Mouse (Mus musculus) stomach, embryonic 14.5 days (tissue): ENCODE measurements around the gene Pde8b. TPM values are rescaled to one million over a fixed set of nuclear protein-coding genes. Genes with fewer than 3 reads are reported as not detected.
A peak's percentile ranks its signal among the peaks of the same experiment; 100 is the strongest.

Source experiments
- ATAC-seq: fragments of 200-750 bp; cut with Nextera tagmentation; 2 replicates; pipeline ENCODE4 v1.8.0; 2017; ENCODE audit warnings: low read depth, moderate TSS enrichment; ENCODE audit not compliant: insufficient number of reproducible peaks, insufficient read depth, low FRiP score
- H3K27ac ChIP-seq: fragments of 300-500 bp; sonication (generic); 2 replicates; pipeline ENCODE4 v1.5.1; 2014; ENCODE audit warnings: mild to moderate bottlenecking, low read length, moderate library complexity, mixed read lengths
- H3K27me3 ChIP-seq: fragments of 300-500 bp; sonication (generic); 2 replicates; pipeline ENCODE4 v1.6.1; 2014; ENCODE audit warnings: low read length, control low read depth, mixed read lengths; ENCODE audit not compliant: control insufficient read depth, insufficient read depth
- H3K36me3 ChIP-seq: fragments of 300-500 bp; sonication (generic); 2 replicates; pipeline ENCODE4 v1.6.1; 2014; ENCODE audit warnings: mild to moderate bottlenecking, control low read depth, low read length, moderate library complexity, mixed read lengths; ENCODE audit not compliant: control insufficient read depth, insufficient read depth
- H3K4me1 ChIP-seq: fragments of 300-500 bp; sonication (generic); 2 replicates; pipeline ENCODE4 v1.6.1; 2014; ENCODE audit warnings: low read length, control low read depth, mixed read lengths; ENCODE audit not compliant: control insufficient read depth, insufficient read depth
- H3K4me2 ChIP-seq: fragments of 300-500 bp; sonication (generic); replicated peaks from 2 replicates; pipeline ENCODE4 v1.6.1; 2014; ENCODE audit warnings: low read depth, low read length, control low read depth
- H3K4me3 ChIP-seq: fragments of 300-500 bp; sonication (generic); 2 replicates; pipeline ENCODE4 v1.5.1; 2014; ENCODE audit warnings: low read depth, low read length, control low read depth
- H3K9ac ChIP-seq: fragments of 300-500 bp; sonication (generic); replicated peaks from 2 replicates; pipeline ENCODE4 v1.6.1; 2014; ENCODE audit warnings: low read depth, mild to moderate bottlenecking, control low read depth, low read length, moderate library complexity, mixed read lengths
- H3K9me3 ChIP-seq: fragments of 300-500 bp; sonication (generic); 2 replicates; pipeline ENCODE4 v1.6.1; 2016; ENCODE audit warnings: low read depth, low read length, control low read depth; ENCODE audit not compliant: control insufficient read depth
- WGBS: fragments of 180-500 bp; shearing (Covaris S2); extraction: QIAGEN DNeasy Blood & Tissue Kit; methylation state at CpG from one replicate; pipeline ENCODE4 v1.1.7; 2014; 5-methylcytosine and 5-hydroxymethylcytosine counted together
- polyA plus RNA-seq: library from polyadenylated mRNA; unstranded; fragments of >200 nt; fragmentation: Nextera tagmentation; extraction: Ambion mirVana; gene quantifications from 2 replicates; pipeline ENCODE4 v1.2.1, GENCODE M21; 2014

The Pde8b gene
- polyA plus RNA-seq, 1 experiment from 2014 or later, result 5.5 TPM

DNA sequence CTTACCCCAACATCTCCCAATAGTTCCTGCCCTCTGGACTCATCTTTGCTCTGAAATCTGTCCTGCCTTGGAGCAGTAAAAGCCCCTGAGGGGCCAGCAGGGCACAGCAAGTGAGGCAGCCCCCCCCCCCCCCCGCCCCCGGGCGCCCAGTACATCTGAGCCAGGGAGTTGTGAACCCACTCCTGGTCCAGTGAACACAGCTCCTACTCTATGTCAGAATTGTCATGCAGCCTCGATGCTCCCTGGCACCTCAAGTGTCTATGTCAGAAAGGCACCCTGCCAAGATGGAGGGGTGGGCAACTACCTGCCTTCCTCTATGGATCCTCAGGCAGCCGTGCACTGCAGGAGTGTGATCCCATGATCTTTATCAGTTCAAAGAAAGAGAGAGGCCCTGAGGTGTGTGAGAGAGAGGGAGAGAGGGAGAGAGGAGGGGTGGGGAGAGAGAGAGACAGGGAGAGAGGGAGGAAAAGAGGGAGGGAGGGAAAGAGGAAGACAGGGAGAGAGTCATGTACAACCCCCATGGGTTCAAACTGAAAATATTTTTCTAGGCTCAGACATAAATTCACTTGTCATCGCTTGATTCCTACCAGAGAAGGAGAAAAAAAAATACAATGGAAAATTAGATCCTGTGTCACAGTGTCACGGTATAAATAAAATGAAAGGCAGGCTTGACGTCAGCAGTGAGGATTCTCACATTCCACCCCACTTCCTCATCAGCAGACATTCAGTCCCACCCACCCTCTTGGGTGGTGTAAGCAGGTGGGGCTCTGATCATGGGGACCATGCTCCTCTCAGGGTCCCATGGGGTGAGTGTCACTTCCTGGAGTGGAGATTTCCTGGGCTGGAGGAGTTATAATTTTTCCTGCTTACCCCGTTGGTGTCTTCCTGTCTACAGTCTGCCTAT, 11.0 kb upstream of the Pde8b start:
- H3K4me2 ChIP-seq, result no peak overlapping the region
- no peaks in the 10 kb centered on the region for H3K27me3 ChIP-seq
- H3K27ac ChIP-seq, result no peak overlapping the region
- no peaks in the 10 kb centered on the region for H3K9me3 ChIP-seq
- 0 out of 2 replicates have a peak, but pooled peaks cover 3% of the 10 kb centered on the region for H3K4me1 ChIP-seq
- no peaks in the 10 kb centered on the region for H3K36me3 ChIP-seq
- ATAC-seq, result no peak
- H3K9ac ChIP-seq, result no peak overlapping the region
- H3K4me3 ChIP-seq, result no peak overlapping the region
- WGBS, result 62% methylated on average over 8 of the region's 9 CpGs

DNA sequence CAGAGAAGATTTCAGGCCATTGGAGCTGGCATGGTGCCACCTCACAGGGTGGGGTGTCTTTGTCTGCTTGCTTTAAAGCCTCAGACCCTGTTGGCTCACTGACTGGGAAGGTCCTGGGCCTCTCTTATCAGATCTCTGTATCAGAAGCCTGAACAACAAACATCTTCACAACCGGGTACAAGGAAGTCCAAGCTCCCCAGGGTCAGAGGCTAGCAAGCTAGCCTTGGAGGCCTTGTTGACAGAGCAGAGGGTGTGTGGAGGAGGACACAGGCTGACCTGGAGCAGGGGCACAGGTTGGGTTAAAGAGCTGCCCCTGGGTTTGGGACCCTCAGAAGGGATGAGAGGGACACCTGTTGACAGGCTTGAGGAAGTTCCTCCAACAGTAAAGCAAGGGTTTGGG, 10.3 kb upstream of the Pde8b start:
- 8% methylated on average over 1 of the region's 1 CpGs for WGBS
- no peaks in the 10 kb centered on the region for H3K36me3 ChIP-seq
- H3K27ac ChIP-seq, result no peak overlapping the region
- ATAC-seq, result peak; percentile 33; the same call in 1 of the 2 replicates
- no peak overlapping the region for H3K9ac ChIP-seq
- H3K27me3 ChIP-seq, result no peaks in the 10 kb centered on the region
- no peak overlapping the region for H3K4me2 ChIP-seq
- H3K4me3 ChIP-seq, result no peak overlapping the region
- H3K9me3 ChIP-seq, result no peaks in the 10 kb centered on the region
- 0 out of 2 replicates have a peak, but pooled peaks cover 3% of the 10 kb centered on the region for H3K4me1 ChIP-seq

DNA sequence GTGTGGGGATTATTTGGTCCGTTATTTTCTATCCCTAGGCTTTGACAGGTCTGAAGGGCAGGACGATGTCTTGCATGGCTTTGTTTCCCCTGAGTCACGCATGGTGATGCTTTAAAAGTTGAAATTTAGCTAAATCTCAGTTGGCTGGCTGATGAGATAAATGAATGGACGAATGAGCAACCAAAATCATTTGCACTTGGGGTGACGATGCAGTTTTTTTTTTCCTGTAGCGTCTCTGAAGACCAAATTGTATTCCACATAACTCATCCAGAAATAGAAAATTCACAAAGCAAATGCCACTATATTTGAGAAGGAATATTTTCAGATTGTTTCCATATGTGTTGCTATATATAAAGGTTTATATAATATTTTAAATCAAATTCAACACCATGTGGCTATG, 6.9 kb upstream of the Pde8b start:
- Histone ChIP-seq H3K4me2 (no peak overlapping the region), H3K4me3 (no peak overlapping the region), H3K27me3 (no peaks in the 10 kb centered on the region), H3K9ac (no peak overlapping the region), H3K9me3 (no peaks in the 10 kb centered on the region), H3K27ac (no peak overlapping the region), H3K4me1 (0 out of 2 replicates have a peak, but pooled peaks cover 3% of the 10 kb centered on the region), H3K36me3 (no peaks in the 10 kb centered on the region)
- WGBS, result 86% methylated on average over 6 of the region's 6 CpGs
- ATAC-seq, result no peak

DNA sequence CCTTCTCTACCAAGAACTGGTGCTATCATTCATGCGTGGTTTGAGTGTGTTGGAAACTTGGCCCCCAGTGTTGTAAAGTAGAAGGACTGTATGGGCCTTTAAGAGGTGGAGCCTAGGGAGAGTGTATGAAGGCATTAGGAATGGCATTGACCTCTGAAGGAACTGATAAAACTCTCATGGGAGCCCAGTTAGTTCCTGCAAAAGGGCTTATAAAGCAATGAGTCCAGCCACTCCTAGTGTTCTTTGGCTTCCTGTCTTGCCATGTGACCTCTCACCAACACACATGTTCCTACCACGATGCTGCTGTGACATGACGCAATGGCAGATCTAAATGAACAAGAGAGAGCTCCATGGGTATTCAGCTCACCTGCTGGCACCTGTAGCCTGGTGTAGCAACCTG, 4.9 kb upstream of the Pde8b start:
- no peak overlapping the region for H3K27ac ChIP-seq
- no peak for ATAC-seq
- 86% methylated on average over 3 of the region's 3 CpGs for WGBS
- no peaks in the 10 kb centered on the region for H3K9me3 ChIP-seq
- 0 out of 2 replicates have a peak, but pooled peaks cover under 1% of the 10 kb centered on the region for H3K4me1 ChIP-seq
- H3K27me3 ChIP-seq, result peaks cover 6% of the 10 kb centered on the region; the same call in 1 of the 2 replicates
- H3K36me3 ChIP-seq, result no peaks in the 10 kb centered on the region
- H3K9ac ChIP-seq, result no peak overlapping the region
- H3K4me3 ChIP-seq, result no peak overlapping the region
- H3K4me2 ChIP-seq, result no peak overlapping the region

DNA sequence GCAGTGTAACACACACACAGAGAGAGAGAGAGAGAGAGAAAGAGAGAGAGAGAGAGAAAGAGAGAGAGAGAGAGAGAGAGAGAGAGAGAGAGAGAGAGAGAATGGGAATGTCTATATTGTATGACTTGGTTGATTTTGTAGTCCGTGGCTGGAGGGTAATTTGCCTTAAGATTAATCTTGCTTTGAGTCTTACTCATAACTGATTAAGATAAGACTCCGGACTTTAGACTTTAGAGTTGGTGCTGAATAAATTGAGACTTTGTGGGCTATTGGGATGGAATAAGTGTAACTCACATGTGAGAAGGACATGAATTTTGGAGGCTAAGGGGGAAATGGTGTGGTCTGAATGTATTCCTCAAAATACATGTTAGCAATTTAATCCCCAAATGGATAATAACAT, 7.1 kb downstream of the Pde8b start:
- no peaks in the 10 kb centered on the region for H3K36me3 ChIP-seq

DNA sequence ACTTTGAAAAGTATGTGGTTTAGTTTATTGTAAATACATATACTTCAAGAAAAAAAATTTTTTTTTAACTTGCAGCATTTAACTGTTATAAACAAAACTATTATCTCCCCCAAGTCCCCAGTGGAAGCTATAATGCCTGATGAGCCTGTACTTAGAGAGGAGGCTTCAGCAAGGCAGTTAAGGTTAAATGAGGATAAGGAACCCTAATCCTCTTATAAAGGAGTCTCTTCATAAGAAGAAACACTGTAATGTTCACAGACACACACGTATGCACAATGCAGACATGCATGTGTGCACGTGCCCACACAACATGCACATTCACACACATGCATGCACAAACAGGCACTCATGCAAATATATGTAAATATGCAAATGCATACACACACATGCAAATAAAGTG, 12.6 kb downstream of the Pde8b start:
- Histone ChIP-seq H3K9ac (no peak overlapping the region), H3K9me3 (no peaks in the 10 kb centered on the region), H3K4me3 (no peak overlapping the region), H3K4me2 (no peak overlapping the region), H3K27ac (no peak overlapping the region), H3K36me3 (no peaks in the 10 kb centered on the region), H3K27me3 (no peaks in the 10 kb centered on the region), H3K4me1 (no peaks in the 10 kb centered on the region)
- 94% methylated on average over 2 of the region's 2 CpGs for WGBS
- no peak for ATAC-seq

More for the DNA sequence above, 7.1 kb downstream of the Pde8b start:
- ATAC-seq, result no peak
- no peaks in the 10 kb centered on the region for H3K9me3 ChIP-seq
- H3K4me1 ChIP-seq, result no peaks in the 10 kb centered on the region
- H3K27me3 ChIP-seq, result no peaks in the 10 kb centered on the region
- no peak overlapping the region for H3K4me3 ChIP-seq
- no peak overlapping the region for H3K4me2 ChIP-seq
- H3K9ac ChIP-seq, result no peak overlapping the region
- H3K27ac ChIP-seq, result no peak overlapping the region
- 63% methylated on average over 2 of the region's 2 CpGs for WGBS

DNA sequence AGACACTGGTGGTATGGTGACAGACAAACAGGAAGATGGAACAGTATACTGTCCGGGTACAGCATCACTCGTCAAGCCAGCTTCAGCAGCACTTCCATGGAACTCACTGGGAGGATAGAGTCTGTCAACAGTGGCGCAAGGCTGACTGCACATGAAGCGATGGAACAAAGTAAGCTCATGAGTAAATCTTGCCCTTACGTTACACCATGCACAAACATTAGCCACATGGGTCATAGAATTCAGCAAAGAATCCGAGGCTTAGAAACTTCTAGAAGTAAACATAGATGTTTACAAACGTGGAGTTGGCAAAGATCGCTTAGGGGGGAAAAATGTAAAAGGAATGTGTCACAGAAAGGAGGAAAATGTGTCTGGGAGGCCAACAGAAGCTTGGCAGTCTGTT, 14.9 kb downstream of the Pde8b start:
- no peak overlapping the region for H3K27ac ChIP-seq
- H3K4me3 ChIP-seq, result no peak overlapping the region
- no peaks in the 10 kb centered on the region for H3K27me3 ChIP-seq
- no peaks in the 10 kb centered on the region for H3K9me3 ChIP-seq
- H3K9ac ChIP-seq, result no peak overlapping the region
- no peak for ATAC-seq
- H3K36me3 ChIP-seq, result no peaks in the 10 kb centered on the region
- no peak overlapping the region for H3K4me2 ChIP-seq
- WGBS, result 69% methylated on average over 8 of the region's 8 CpGs
- H3K4me1 ChIP-seq, result no peaks in the 10 kb centered on the region

DNA sequence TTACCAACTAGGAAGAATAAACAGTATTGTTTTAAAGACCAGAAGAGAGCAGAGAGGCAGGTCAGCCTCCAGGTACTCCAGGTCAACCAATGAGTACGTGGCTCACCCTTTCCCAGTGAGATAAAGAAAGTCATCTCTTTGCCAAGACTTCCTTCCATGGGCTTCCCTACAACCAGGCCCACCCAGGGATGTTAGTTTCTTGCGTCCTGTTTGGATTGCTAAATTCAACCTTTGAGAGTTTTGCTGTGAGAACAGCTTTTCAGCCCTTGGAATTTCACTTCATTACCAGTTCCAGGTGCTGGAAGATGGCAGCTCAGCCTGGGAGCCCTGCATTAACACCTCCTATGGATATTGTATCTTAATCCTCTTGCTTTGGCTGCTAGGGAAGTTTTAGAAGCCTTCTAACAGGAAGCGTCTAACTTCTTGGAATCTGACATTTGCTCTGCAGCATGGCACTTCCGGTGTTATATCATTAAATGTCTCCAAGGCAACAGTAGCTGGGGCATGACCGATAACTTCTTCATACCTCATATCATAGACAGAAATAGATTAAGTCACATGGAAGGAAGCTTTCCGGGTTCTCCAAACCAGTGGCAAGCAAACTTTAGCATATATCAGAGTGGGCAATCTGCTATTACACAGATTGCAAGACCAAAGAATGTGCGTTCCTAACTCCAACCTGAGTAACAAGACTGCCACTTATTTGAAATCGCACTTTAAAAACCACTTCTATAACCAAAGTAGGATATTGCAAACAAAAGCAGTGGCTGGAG, 18.6 kb downstream of the Pde8b start:
- no peaks in the 10 kb centered on the region for H3K36me3 ChIP-seq
- H3K9ac ChIP-seq, result no peak overlapping the region
- H3K27ac ChIP-seq, result no peak overlapping the region
- H3K4me1 ChIP-seq, result no peaks in the 10 kb centered on the region
- H3K27me3 ChIP-seq, result no peaks in the 10 kb centered on the region
- no peaks in the 10 kb centered on the region for H3K9me3 ChIP-seq
- WGBS, result 78% methylated on average over 8 of the region's 8 CpGs
- H3K4me2 ChIP-seq, result no peak overlapping the region
- H3K4me3 ChIP-seq, result no peak overlapping the region
- ATAC-seq, result no peak
